Mouse (Mus musculus): ENCODE measurements around the gene Ssbp1.

Ssbp1 gene

GRCm38 (mm10) chr6:40465710-40466109 lies 5.4 kb upstream of the Ssbp1 start:
- DNase-seq = no peak

- no peak for DNase-seq
Observed at GRCm38 (mm10) chr6:40471720-40472010, 513 bp downstream of the Ssbp1 start.

- no peak for DNase-seq
Observed at GRCm38 (mm10) chr6:40476132-40476531, 5.0 kb downstream of the Ssbp1 start.

- no peak for DNase-seq
Observed at GRCm38 (mm10) chr6:40479705-40480104, 8.6 kb downstream of the Ssbp1 start.

- DNase-seq = no peak
Observed at GRCm38 (mm10) chr6:40482318-40482717, 11.2 kb downstream of the Ssbp1 start.

- DNase-seq = no peak
Observed at GRCm38 (mm10) chr6:40490933-40491332, 19.8 kb downstream of the Ssbp1 start, which contains the start of gene Tas2r137. Tas2r137 (plus strand) TSS chr6:40491233.

GRCm38 (mm10) chr6:40493229-40493628 lies 22.1 kb downstream of the Ssbp1 start, which contains the start of gene Tas2r108:
Tas2r108 (plus strand) TSS chr6:40493529.
- DNase-seq = no peak

GRCm38 (mm10) chr6:40519408-40519807 lies 48.3 kb downstream of the Ssbp1 start, which contains the start of gene Prss37:
Prss37 (minus strand) TSS chr6:40519508.
- DNase-seq = no peak
